Comparison of ENCODE assay signal across 20 mouse cellular contexts in the genomic region with DNA sequence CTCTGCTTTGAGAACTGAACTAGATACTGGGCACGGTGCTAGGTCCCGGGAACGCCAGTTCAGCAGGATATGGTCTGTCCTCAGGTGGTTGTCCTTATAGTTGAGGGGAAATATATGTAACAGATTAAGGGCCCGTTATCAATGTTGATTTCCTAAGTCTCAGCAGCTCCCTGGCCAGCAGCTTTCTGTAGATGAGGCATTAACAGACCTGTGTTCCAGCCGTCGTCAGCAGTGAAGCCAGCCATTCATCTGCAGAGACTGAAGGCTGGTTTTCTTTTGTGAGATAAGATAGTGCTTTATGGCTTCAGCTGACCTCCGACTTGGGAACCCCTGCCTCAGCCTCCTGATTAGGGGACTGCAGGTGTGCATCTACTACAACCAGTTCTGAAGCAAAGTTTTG. TPM values are rescaled to one million over a fixed set of nuclear protein-coding genes. Genes with fewer than 3 reads are reported as not detected.
DNase-seq lines count a peak whose midpoint lies in the region; ATAC-seq and TF ChIP-seq lines count a peak whose summit lies in the region.
"Had no signal": no experiment of that assay in that cellular context is flagged by ENCODE, and none has a peak within 500 bp of the region (broad histone marks: within the 10 kb centered on the region; RNA-seq: fewer than 3 reads in every experiment).

No protein-coding gene starts in this region.

- H3K27ac ChIP-seq in layer of hippocampus, adult 2 months, result peak overlapping the region; percentile 3; the same call in 1 of the 2 replicates
- 0 out of 2 replicates have a peak overlapping the region, but pooled peaks have one; percentile 30 for H3K27ac ChIP-seq in intestine, embryonic 15.5 days
- no peak overlapping the region for H3K27ac ChIP-seq in intestine, embryonic 16.5 days (ENCODE audit: low read length)
- H3K27ac ChIP-seq: forebrain, embryonic 10.5 days; forebrain, embryonic 13.5 days; hindbrain, embryonic 15.5 days had no signal

- 36% methylated on average over 7 of the region's 7 CpGs for WGBS in intestine, embryonic 15.5 days
- 30% methylated on average over 7 of the region's 7 CpGs for WGBS in intestine, embryonic 16.5 days

- no peak overlapping the region for H3K9ac ChIP-seq in intestine, embryonic 15.5 days
- no peak overlapping the region for H3K9ac ChIP-seq in intestine, embryonic 16.5 days (ENCODE audit: low read depth, low read length)
- H3K9ac ChIP-seq: forebrain, embryonic 13.5 days; hindbrain, embryonic 15.5 days had no signal

- H3K4me2 ChIP-seq in intestine, embryonic 15.5 days (replicated peaks), result 0 out of 2 replicates have a peak overlapping the region, but pooled peaks have one; percentile 1
- no peak overlapping the region for H3K4me2 ChIP-seq in intestine, embryonic 16.5 days (ENCODE audit: low read depth, low read length)
- H3K4me2 ChIP-seq: forebrain, embryonic 13.5 days; heart, embryonic 11.5 days; hindbrain, embryonic 15.5 days had no signal

- ATAC-seq in intestine, embryonic 15.5 days, result peak; percentile 75
- ATAC-seq in intestine, embryonic 16.5 days, result peak; percentile 82
- ATAC-seq: CD4-positive, CD25-positive, alpha-beta regulatory T cell, adult 4 months; forebrain, embryonic 13.5 days; forebrain, embryonic 16.5 days had no signal

- no peaks in the 10 kb centered on the region for H3K27me3 ChIP-seq in intestine, embryonic 15.5 days (replicated peaks)
- H3K27me3 ChIP-seq in intestine, embryonic 16.5 days (replicated peaks; ENCODE audit: control insufficient read depth, insufficient read depth, low read length), result no peaks in the 10 kb centered on the region
- H3K27me3 ChIP-seq: forebrain, embryonic 13.5 days; hindbrain, embryonic 15.5 days had no signal

- no peaks in the 10 kb centered on the region for H3K9me3 ChIP-seq in intestine, embryonic 15.5 days
- no peaks in the 10 kb centered on the region for H3K9me3 ChIP-seq in intestine, embryonic 16.5 days (ENCODE audit: control insufficient read depth, low read length)
- H3K9me3 ChIP-seq: forebrain, embryonic 10.5 days; forebrain, embryonic 13.5 days; hindbrain, embryonic 15.5 days had no signal

- H3K4me3 ChIP-seq in layer of hippocampus, adult 2 months, result no peak overlapping the region
- no peak overlapping the region for H3K4me3 ChIP-seq in intestine, embryonic 15.5 days (replicated peaks)
- no peak overlapping the region for H3K4me3 ChIP-seq in intestine, embryonic 16.5 days (ENCODE audit: low read length)
- H3K4me3 ChIP-seq: forebrain, embryonic 10.5 days; forebrain, embryonic 13.5 days; hindbrain, embryonic 15.5 days had no signal

- no peak for TF ChIP-seq CTCF in layer of hippocampus, adult 2 months (conservative IDR thresholded peaks at IDR 0.05)

- no peak for DNase-seq in layer of hippocampus, adult 2 months (ENCODE audit: low spot score in 2 of 2)
- no peak for DNase-seq in layer of hippocampus, adult 9-10 months (ENCODE audit: low spot score)
- DNase-seq in left cerebral cortex, postnatal 14 days (ENCODE audit: low spot score in 2 of 2), result no peak
- DNase-seq in embryo, embryonic 10.5 days (ENCODE audit: low spot score), result no peak
- DNase-seq: adrenal gland, adult 2 months; adrenal gland, postnatal 14 days; cerebellum, adult 11 months; cerebellum, adult 2 months; cerebellum, adult 9-11 months; cerebellum, postnatal 25 days; gastrocnemius, postnatal 10 days; gastrocnemius, postnatal 36 days had no signal

- intact Hi-C loops in left cerebral cortex, postnatal 14 days (cut with DNase I), result no loop called here

- no peaks in the 10 kb centered on the region for H3K36me3 ChIP-seq in intestine, embryonic 15.5 days
- no peaks in the 10 kb centered on the region for H3K36me3 ChIP-seq in intestine, embryonic 16.5 days (ENCODE audit: control insufficient read depth, insufficient read depth, low read length)
- H3K36me3 ChIP-seq: forebrain, embryonic 10.5 days; hindbrain, embryonic 15.5 days had no signal

- peaks cover 8% of the 10 kb centered on the region for H3K4me1 ChIP-seq in intestine, embryonic 15.5 days (replicated peaks)
- peaks cover 18% of the 10 kb centered on the region; the same call in 1 of the 2 replicates for H3K4me1 ChIP-seq in intestine, embryonic 16.5 days (ENCODE audit: control insufficient read depth, insufficient read depth, low read length)

RNA-seq across cellular contexts. Expression of a gene that starts 15.2 kb away (rescaled TPM):
- total RNA-seq in layer of hippocampus, adult 2 months (2021), result 1 to 10 TPM; 6.5 to 7.1 TPM
- 6.9 and 7.0 TPM in 2 replicates for polyA plus RNA-seq in intestine, embryonic 15.5 days (2015; fragmentation: Nextera tagmentation; extraction: Ambion mirVana)
- 9.7 and 14.0 TPM in 2 replicates for polyA plus RNA-seq in intestine, embryonic 16.5 days (2015; fragmentation: Nextera tagmentation; extraction: Ambion mirVana)
- 1 to 10 TPM; 6.9 to 9.5 TPM for total RNA-seq in left cerebral cortex, postnatal 14 days (2021)
- polyA plus RNA-seq: CD4-positive, CD25-positive, alpha-beta regulatory T cell, adult 4 months had no signal

RNA-seq across cellular contexts. Expression of a gene that starts 17.2 kb away (rescaled TPM):
- 10 to 100 TPM; 12.1 to 13.1 TPM for total RNA-seq in layer of hippocampus, adult 2 months (2021)
- polyA plus RNA-seq in intestine, embryonic 15.5 days (2015; fragmentation: Nextera tagmentation; extraction: Ambion mirVana), result 24.4 and 24.5 TPM in 2 replicates
- polyA plus RNA-seq in intestine, embryonic 16.5 days (2015; fragmentation: Nextera tagmentation; extraction: Ambion mirVana), result 26.1 and 28.0 TPM in 2 replicates
- 10 to 100 TPM; 14.8 to 19.5 TPM for total RNA-seq in left cerebral cortex, postnatal 14 days (2021)

RNA-seq across cellular contexts. Expression of a gene that starts 17.3 kb away (rescaled TPM):
- total RNA-seq in layer of hippocampus, adult 2 months (2021), result 10 to 100 TPM; 87.3 to 91.7 TPM
- 17.8 and 19.2 TPM in 2 replicates for polyA plus RNA-seq in intestine, embryonic 15.5 days (2015; fragmentation: Nextera tagmentation; extraction: Ambion mirVana)
- polyA plus RNA-seq in intestine, embryonic 16.5 days (2015; fragmentation: Nextera tagmentation; extraction: Ambion mirVana), result 13.2 and 14.4 TPM in 2 replicates
- 10 to 100 TPM; 81.3 to 82.4 TPM for total RNA-seq in left cerebral cortex, postnatal 14 days (2021)
